In genomic region chr6:38828211-38828610, GRCm38 (mm10) we compare ENCODE assay signal across 27 mouse cellular contexts. TPM values are rescaled to one million over a fixed set of nuclear protein-coding genes. Genes with fewer than 3 reads are reported as not detected.
DNase-seq lines count a peak whose midpoint lies in the region; ATAC-seq and TF ChIP-seq lines count a peak whose summit lies in the region.
"Had no signal": no experiment of that assay in that cellular context is flagged by ENCODE, and none has a peak within 500 bp of the region (broad histone marks: within the 10 kb centered on the region; RNA-seq: fewer than 3 reads in every experiment).

No protein-coding gene starts in this region.

- no peak for ATAC-seq in intestine, postnatal 0 days
- no peak for ATAC-seq in intestine, embryonic 15.5 days
- no peak for ATAC-seq in stomach, embryonic 15.5 days (ENCODE audit: insufficient read depth, low FRiP score, low read depth)
- no peak for ATAC-seq in stomach, postnatal 0 days (ENCODE audit: low FRiP score, low TSS enrichment)
- ATAC-seq in megakaryocyte, adult 5-6 weeks (ENCODE audit: poor library complexity, severe bottlenecking): peak; percentile 50; the same call in 1 of the 2 replicates
- ATAC-seq in monocyte, adult 5-6 weeks (replicated peaks; ENCODE audit: insufficient number of reproducible peaks, low FRiP score, low TSS enrichment, poor library complexity, severe bottlenecking): no peak
- ATAC-seq: CD4-positive, CD25-positive, alpha-beta regulatory T cell, adult 4 months; forebrain, embryonic 15.5 days; hindbrain, embryonic 16.5 days; lung, postnatal 0 days; midbrain, embryonic 16.5 days had no signal

- 77% methylated on average over 2 of the region's 2 CpGs for WGBS in intestine, postnatal 0 days
- WGBS in intestine, embryonic 15.5 days: 74% methylated on average over 2 of the region's 2 CpGs
- WGBS in stomach, embryonic 15.5 days: 65% methylated on average over 2 of the region's 2 CpGs
- 68% methylated on average over 2 of the region's 2 CpGs for WGBS in stomach, postnatal 0 days

- no peaks in the 10 kb centered on the region for H3K9me3 ChIP-seq in intestine, postnatal 0 days (ENCODE audit: control insufficient read depth)
- no peaks in the 10 kb centered on the region for H3K9me3 ChIP-seq in intestine, embryonic 15.5 days
- no peaks in the 10 kb centered on the region for H3K9me3 ChIP-seq in stomach, embryonic 15.5 days
- H3K9me3 ChIP-seq in stomach, postnatal 0 days (ENCODE audit: control insufficient read depth, low read length): no peaks in the 10 kb centered on the region
- H3K9me3 ChIP-seq: embryonic facial prominence, embryonic 13.5 days; forebrain, embryonic 10.5 days; forebrain, embryonic 15.5 days; heart, embryonic 10.5 days; heart, embryonic 15.5 days; neural tube, embryonic 12.5 days had no signal

- TF ChIP-seq EP300 in stomach, postnatal 0 days (optimal IDR thresholded peaks at IDR 0.05): no peak

- no peaks in the 10 kb centered on the region for H3K36me3 ChIP-seq in intestine, postnatal 0 days (ENCODE audit: control insufficient read depth, insufficient read depth)
- no peaks in the 10 kb centered on the region for H3K36me3 ChIP-seq in intestine, embryonic 15.5 days
- no peaks in the 10 kb centered on the region for H3K36me3 ChIP-seq in stomach, embryonic 15.5 days
- no peaks in the 10 kb centered on the region for H3K36me3 ChIP-seq in stomach, postnatal 0 days (ENCODE audit: control insufficient read depth, insufficient read depth, low read length)
- H3K36me3 ChIP-seq: forebrain, embryonic 15.5 days; heart, embryonic 10.5 days; heart, embryonic 15.5 days; neural tube, embryonic 12.5 days had no signal

- no peak overlapping the region for H3K4me3 ChIP-seq in intestine, postnatal 0 days (ENCODE audit: low read depth, low read length)
- H3K4me3 ChIP-seq in intestine, embryonic 15.5 days (replicated peaks): no peak overlapping the region
- no peak overlapping the region for H3K4me3 ChIP-seq in stomach, embryonic 15.5 days (replicated peaks)
- H3K4me3 ChIP-seq in stomach, postnatal 0 days (ENCODE audit: low read depth, low read length): no peak overlapping the region
- no peak overlapping the region for H3K4me3 ChIP-seq in gastrocnemius, adult 2 months
- H3K4me3 ChIP-seq: embryonic facial prominence, embryonic 13.5 days; forebrain, embryonic 10.5 days; forebrain, embryonic 15.5 days; heart, embryonic 10.5 days; heart, embryonic 15.5 days; myocyte; neural tube, embryonic 12.5 days had no signal

- no peak for DNase-seq in stomach, postnatal 0 days (ENCODE audit: low spot score)
- DNase-seq in gastrocnemius, adult 2 months: no peak
- DNase-seq: adrenal gland, postnatal 25 days; cerebellum, adult 11-12 months; cerebellum, postnatal 10 days; kidney, postnatal 14 days; right cerebral cortex, adult 18-20 months; right cerebral cortex, postnatal 4 days; thymus, adult 18-20 months; thymus, postnatal 25 days had no signal

- H3K4me1 ChIP-seq in intestine, postnatal 0 days (replicated peaks; ENCODE audit: control insufficient read depth, insufficient read depth, low read length): no peaks in the 10 kb centered on the region
- 0 out of 2 replicates have a peak, but pooled peaks cover 9% of the 10 kb centered on the region for H3K4me1 ChIP-seq in intestine, embryonic 15.5 days (replicated peaks)
- H3K4me1 ChIP-seq in stomach, embryonic 15.5 days: peaks cover 4% of the 10 kb centered on the region; the same call in 1 of the 2 replicates
- no peaks in the 10 kb centered on the region for H3K4me1 ChIP-seq in stomach, postnatal 0 days (replicated peaks; ENCODE audit: control insufficient read depth, insufficient read depth)
- H3K4me1 ChIP-seq: neural tube, embryonic 12.5 days had no signal

- H3K27me3 ChIP-seq in intestine, postnatal 0 days (replicated peaks; ENCODE audit: control insufficient read depth, insufficient read depth, low read length): no peaks in the 10 kb centered on the region
- H3K27me3 ChIP-seq in intestine, embryonic 15.5 days (replicated peaks): no peaks in the 10 kb centered on the region
- H3K27me3 ChIP-seq in stomach, embryonic 15.5 days (replicated peaks): no peaks in the 10 kb centered on the region
- no peaks in the 10 kb centered on the region for H3K27me3 ChIP-seq in stomach, postnatal 0 days (ENCODE audit: control insufficient read depth, insufficient read depth, low read length)
- H3K27me3 ChIP-seq: embryonic facial prominence, embryonic 13.5 days; forebrain, embryonic 15.5 days; heart, embryonic 15.5 days; neural tube, embryonic 12.5 days had no signal

- TF ChIP-seq CTCF in intestine, postnatal 0 days (IDR thresholded peaks at IDR 0.05; ENCODE audit: low read depth): no peak
- no peak for TF ChIP-seq CTCF in stomach, postnatal 0 days (IDR thresholded peaks at IDR 0.05; ENCODE audit: low read depth)
- no peak for TF ChIP-seq CTCF in gastrocnemius, adult 2 months (IDR thresholded peaks at IDR 0.05)

- H3K9ac ChIP-seq in intestine, postnatal 0 days (ENCODE audit: low read depth, low read length): no peak overlapping the region
- no peak overlapping the region for H3K9ac ChIP-seq in intestine, embryonic 15.5 days
- no peak overlapping the region for H3K9ac ChIP-seq in stomach, embryonic 15.5 days
- H3K9ac ChIP-seq in stomach, postnatal 0 days (ENCODE audit: low read length): no peak overlapping the region
- H3K9ac ChIP-seq: embryonic facial prominence, embryonic 13.5 days; forebrain, embryonic 15.5 days; heart, embryonic 15.5 days; neural tube, embryonic 12.5 days had no signal

- intact Hi-C loops in gastrocnemius, adult 2 months (cut with DNase I): no loop called here

- H3K4me2 ChIP-seq in intestine, postnatal 0 days (replicated peaks; ENCODE audit: low read depth): 0 out of 2 replicates have a peak overlapping the region, but pooled peaks have one; percentile 37
- no peak overlapping the region for H3K4me2 ChIP-seq in intestine, embryonic 15.5 days (replicated peaks)
- no peak overlapping the region for H3K4me2 ChIP-seq in stomach, embryonic 15.5 days
- H3K4me2 ChIP-seq in stomach, postnatal 0 days (replicated peaks; ENCODE audit: low read depth): no peak overlapping the region
- H3K4me2 ChIP-seq: embryonic facial prominence, embryonic 13.5 days; forebrain, embryonic 15.5 days; heart, embryonic 15.5 days; midbrain, embryonic 11.5 days; neural tube, embryonic 12.5 days had no signal

- H3K27ac ChIP-seq in intestine, postnatal 0 days (ENCODE audit: low read depth, low read length): peak overlapping the region; percentile 47; the same call in 1 of the 2 replicates
- no peak overlapping the region for H3K27ac ChIP-seq in intestine, embryonic 15.5 days
- 0 out of 2 replicates have a peak overlapping the region, but pooled peaks have one; percentile 22 for H3K27ac ChIP-seq in stomach, embryonic 15.5 days
- no peak overlapping the region for H3K27ac ChIP-seq in stomach, postnatal 0 days (replicated peaks)
- H3K27ac ChIP-seq in gastrocnemius, adult 2 months: no peak overlapping the region
- H3K27ac ChIP-seq: embryonic facial prominence, embryonic 13.5 days; forebrain, embryonic 10.5 days; forebrain, embryonic 15.5 days; heart, embryonic 10.5 days; heart, embryonic 15.5 days; neural tube, embryonic 12.5 days had no signal

RNA-seq across cellular contexts. Expression of gene Tbxas1, which starts 47.0 kb away (rescaled TPM):
- 2.1 and 2.9 TPM in 2 replicates for polyA plus RNA-seq in intestine, postnatal 0 days (2015; fragmentation: Nextera tagmentation; extraction: Ambion mirVana)
- 3.4 and 4.0 TPM in 2 replicates for polyA plus RNA-seq in intestine, embryonic 15.5 days (2015; fragmentation: Nextera tagmentation; extraction: Ambion mirVana)
- polyA plus RNA-seq in stomach, embryonic 15.5 days (2015; fragmentation: Nextera tagmentation; extraction: Ambion mirVana): 3.4 and 3.5 TPM in 2 replicates
- polyA plus RNA-seq in stomach, postnatal 0 days (2015; fragmentation: Nextera tagmentation; extraction: Ambion mirVana): 1.9 and 2.0 TPM in 2 replicates
- total RNA-seq in megakaryocyte, adult 5-6 weeks (2015): 22.3 and 25.1 TPM in 2 replicates
- total RNA-seq in megakaryocyte, adult 5-6 weeks (2017): 33.0 and 43.3 TPM in 2 replicates
- under 1 TPM; 0.64 to 0.79 TPM for total RNA-seq in gastrocnemius, adult 2 months (2021)
- 10.7 to 19.2 TPM (median 18.1 TPM) in 3 replicates for total RNA-seq in monocyte, adult 5-6 weeks (2017)
- polyA plus RNA-seq: myocyte had no signal

RNA-seq across cellular contexts. Expression of gene Hipk2, which starts 47.8 kb away (rescaled TPM):
- 12.0 and 15.4 TPM in 2 replicates for polyA plus RNA-seq in intestine, postnatal 0 days (2015; fragmentation: Nextera tagmentation; extraction: Ambion mirVana)
- 20.2 and 23.3 TPM in 2 replicates for polyA plus RNA-seq in intestine, embryonic 15.5 days (2015; fragmentation: Nextera tagmentation; extraction: Ambion mirVana)
- 23.8 and 25.6 TPM in 2 replicates for polyA plus RNA-seq in stomach, embryonic 15.5 days (2015; fragmentation: Nextera tagmentation; extraction: Ambion mirVana)
- polyA plus RNA-seq in stomach, postnatal 0 days (2015; fragmentation: Nextera tagmentation; extraction: Ambion mirVana): 13.7 and 13.9 TPM in 2 replicates
- total RNA-seq in megakaryocyte, adult 5-6 weeks (2015): 54.5 and 60.9 TPM in 2 replicates
- total RNA-seq in megakaryocyte, adult 5-6 weeks (2017): 9.5 and 21.8 TPM in 2 replicates
- 100 to 1,000 TPM in 1 of 2 experiments, 10 to 100 TPM in 1; 56.2 to 120 TPM for total RNA-seq in gastrocnemius, adult 2 months (2021)
- total RNA-seq in monocyte, adult 5-6 weeks (2017): 12.4 to 19.1 TPM (median 13.0 TPM) in 3 replicates

Comparison
In these comparisons a context has a peak if more than half of its experiments do, and no peak if none do; other contexts are left out.
1. H3K27ac ChIP-seq: peak in intestine, postnatal 0 days (single experiment) and stomach, embryonic 15.5 days (single experiment); none in intestine, embryonic 15.5 days (single experiment), stomach, postnatal 0 days (single experiment) and gastrocnemius, adult 2 months (single experiment).